Mouse (Mus musculus): ENCODE measurements around the gene Sytl2. TPM values are rescaled to one million over a fixed set of nuclear protein-coding genes. Genes with fewer than 3 reads are reported as not detected.

The Sytl2 gene
- total and polyA plus RNA-seq, 3 experiments: 0.85 TPM; not detected in 2

DNA sequence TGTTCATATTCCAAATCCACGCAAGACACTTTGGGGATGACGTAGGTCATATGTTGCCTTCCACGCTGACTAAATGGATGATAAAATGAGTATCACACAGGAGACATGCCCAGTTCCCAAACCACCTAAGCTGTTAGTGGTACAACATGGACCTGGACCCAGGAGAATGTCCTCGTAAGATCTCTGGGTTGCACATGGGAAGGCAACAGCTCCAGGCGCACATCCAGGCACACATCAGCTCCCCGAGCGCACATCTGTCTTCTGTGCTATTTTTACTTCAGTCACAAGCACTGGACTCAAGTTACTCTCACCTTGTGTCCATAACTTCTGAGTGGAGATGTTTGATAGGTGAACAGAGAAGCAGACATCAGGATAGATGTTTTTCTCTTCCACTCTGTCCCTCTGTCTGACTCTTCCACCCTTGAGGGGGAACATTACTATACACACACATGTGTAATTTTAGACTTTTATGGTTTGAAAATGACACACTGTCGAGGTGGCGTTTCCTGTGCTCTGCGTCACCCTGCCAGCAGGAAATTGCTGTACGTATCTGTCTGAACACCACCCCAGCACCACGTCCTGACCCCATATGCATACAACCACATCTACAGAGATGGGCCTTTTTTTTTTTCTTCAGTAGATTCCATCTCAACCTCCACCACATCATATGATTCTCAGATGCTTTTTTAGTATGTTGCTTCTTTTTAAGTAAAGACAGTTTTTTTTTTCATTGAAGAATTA is 51.6 kb downstream of the Sytl2 start:
- no peaks in the 10 kb centered on the region for H3K79me2 ChIP-seq (replicated peaks; ENCODE audit: control insufficient read depth, extremely low read depth, insufficient read depth, poor library complexity, severe bottlenecking)
- DNase-seq (ENCODE audit: extremely low read depth): peak; percentile 38
- H3K4me2 ChIP-seq (ENCODE audit: insufficient read depth, low read depth, poor library complexity, severe bottlenecking): no peak overlapping the region
- H3K27me3 ChIP-seq (replicated peaks): no peaks in the 10 kb centered on the region
- H3K27ac ChIP-seq (ENCODE audit: insufficient read depth, low read depth): no peak overlapping the region
- H3K4me1 ChIP-seq (ENCODE audit: control insufficient read depth in 1 of 2, insufficient read depth in 2 of 2): peaks cover 18 to 34% of the 10 kb centered on the region in 2 experiments
- H3K9ac ChIP-seq (ENCODE audit: insufficient read depth, low read depth): no peak overlapping the region
- in situ Hi-C loops (cut with MboI; ENCODE audit: low pct_ligation_motif_present, low pct_unique_long_range_greater_than_20kb, low sequenced_read_pairs) (no loop called here), dilution Hi-C loops (cut with MboI; ENCODE audit: extremely low pct_ligation_motif_present, extremely low pct_unique_long_range_greater_than_20kb, low sequenced_read_pairs) (no loop called here)
- no peaks in the 10 kb centered on the region for H3K36me3 ChIP-seq (replicated peaks in 1 of 2; ENCODE audit: control insufficient read depth in 1 of 2, insufficient read depth in 1 of 2, low read length in 1 of 2)
- H3K9me3 ChIP-seq (replicated peaks; ENCODE audit: low read length): no peaks in the 10 kb centered on the region
- TF ChIP-seq MEF2A (IDR thresholded peaks at IDR 0.05; ENCODE audit: borderline replicate concordance, low read depth, low read length): peak; percentile 32; the same call in 1 of the 2 replicates
- no peak for TF ChIP-seq CTCF (conservative IDR thresholded peaks at IDR 0.05 in 1 of 2, IDR thresholded peaks at IDR 0.05 in 1 of 2; ENCODE audit: low read depth in 2 of 2, low read length in 2 of 2)
- TF ChIP-seq KAT2A (IDR thresholded peaks at IDR 0.05; ENCODE audit: insufficient replicate concordance, low read length): no peak
- peak; percentile 61 for TF ChIP-seq ZNF384 (IDR thresholded peaks at IDR 0.05; ENCODE audit: low read depth, low read length)
- TF ChIP-seq MYC (IDR thresholded peaks at IDR 0.05; ENCODE audit: low read depth, low read length): no peak
- no peak for TF ChIP-seq SMC3 (IDR thresholded peaks at IDR 0.05; ENCODE audit: low read depth, low read length)
- TF ChIP-seq HCFC1 (IDR thresholded peaks at IDR 0.05; ENCODE audit: low read depth, low read length): no peak
- no peak for TF ChIP-seq GABPA (IDR thresholded peaks at IDR 0.05; ENCODE audit: insufficient replicate concordance, low read depth, low read length)
- TF ChIP-seq TCF12 (IDR thresholded peaks at IDR 0.05; ENCODE audit: low read depth, low read length): no peak
- H3K4me3 ChIP-seq (replicated peaks in 1 of 3; ENCODE audit: low read depth in 2 of 3, low read length in 2 of 3, poor library complexity in 1 of 3): peak overlapping the region in 1 of 3 experiments; percentile 10

GRCm38 (mm10) chr7:90354229-90354604 is 52.2 kb downstream of the Sytl2 start:
- no peaks in the 10 kb centered on the region for H3K27me3 ChIP-seq (replicated peaks)
- no peak for DNase-seq (ENCODE audit: extremely low read depth)
- in situ Hi-C loops (cut with MboI; ENCODE audit: low pct_ligation_motif_present, low pct_unique_long_range_greater_than_20kb, low sequenced_read_pairs) (no loop called here), dilution Hi-C loops (cut with MboI; ENCODE audit: extremely low pct_ligation_motif_present, extremely low pct_unique_long_range_greater_than_20kb, low sequenced_read_pairs) (no loop called here)
- H3K9me3 ChIP-seq (replicated peaks; ENCODE audit: low read length): no peaks in the 10 kb centered on the region
- no peaks in the 10 kb centered on the region for H3K36me3 ChIP-seq (replicated peaks in 1 of 2; ENCODE audit: control insufficient read depth in 1 of 2, insufficient read depth in 1 of 2, low read length in 1 of 2)
- no peak overlapping the region for H3K4me2 ChIP-seq (ENCODE audit: insufficient read depth, low read depth, poor library complexity, severe bottlenecking)
- no peak overlapping the region for H3K27ac ChIP-seq (ENCODE audit: insufficient read depth, low read depth)
- peaks cover 18 to 28% of the 10 kb centered on the region in 2 experiments for H3K4me1 ChIP-seq (ENCODE audit: control insufficient read depth in 1 of 2, insufficient read depth in 2 of 2)
- no peaks in the 10 kb centered on the region for H3K79me2 ChIP-seq (replicated peaks; ENCODE audit: control insufficient read depth, extremely low read depth, insufficient read depth, poor library complexity, severe bottlenecking)
- H3K9ac ChIP-seq (ENCODE audit: insufficient read depth, low read depth): no peak overlapping the region
- no peak overlapping the region for H3K4me3 ChIP-seq (replicated peaks in 1 of 3; ENCODE audit: low read depth in 2 of 3, low read length in 2 of 3, poor library complexity in 1 of 3)
- TF ChIP-seq ZMIZ1 (IDR thresholded peaks at IDR 0.05; ENCODE audit: low read depth, low read length): no peak
- TF ChIP-seq UBTF (IDR thresholded peaks at IDR 0.05; ENCODE audit: low read depth, low read length): no peak
- no peak for TF ChIP-seq SMC3 (IDR thresholded peaks at IDR 0.05; ENCODE audit: low read depth, low read length)
- TF ChIP-seq MAX (IDR thresholded peaks at IDR 0.05; ENCODE audit: low read length): no peak

DNA sequence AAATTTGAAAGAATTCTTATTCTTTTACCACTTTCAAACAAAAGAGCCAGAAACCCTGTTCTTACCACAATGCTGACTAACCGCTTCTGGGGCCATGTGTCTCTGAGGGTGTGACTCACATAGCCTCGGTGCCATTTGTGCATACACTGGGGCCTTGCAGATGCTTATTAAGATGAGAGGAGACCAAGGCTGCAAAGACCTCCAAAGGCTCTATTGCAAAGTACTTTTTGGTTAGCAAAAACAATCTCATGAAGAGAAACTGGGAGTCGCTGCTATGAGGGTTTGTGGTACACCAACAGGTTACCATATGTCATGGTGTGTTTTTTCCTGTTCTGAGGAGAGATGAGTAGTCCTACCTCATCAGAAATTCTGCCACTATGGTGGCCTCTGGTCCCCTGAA is 53.4 kb downstream of the Sytl2 start:
- Histone ChIP-seq H3K27me3 (replicated peaks) (no peaks in the 10 kb centered on the region), H3K27ac (ENCODE audit: insufficient read depth, low read depth) (no peak overlapping the region), H3K36me3 (replicated peaks in 1 of 2; ENCODE audit: control insufficient read depth in 1 of 2, insufficient read depth in 1 of 2, low read length in 1 of 2) (no peaks in the 10 kb centered on the region), H3K4me3 (replicated peaks in 1 of 3; ENCODE audit: low read depth in 2 of 3, low read length in 2 of 3, poor library complexity in 1 of 3) (no peak overlapping the region), H3K79me2 (replicated peaks; ENCODE audit: control insufficient read depth, extremely low read depth, insufficient read depth, poor library complexity, severe bottlenecking) (no peaks in the 10 kb centered on the region), H3K4me1 (ENCODE audit: control insufficient read depth in 1 of 2, insufficient read depth in 2 of 2) (peaks cover 18 to 28% of the 10 kb centered on the region in 2 experiments), H3K9me3 (replicated peaks; ENCODE audit: low read length) (no peaks in the 10 kb centered on the region), H3K9ac (ENCODE audit: insufficient read depth, low read depth) (no peak overlapping the region), H3K4me2 (ENCODE audit: insufficient read depth, low read depth, poor library complexity, severe bottlenecking) (no peak overlapping the region)
- DNase-seq (ENCODE audit: extremely low read depth): no peak
- in situ Hi-C loops (cut with MboI; ENCODE audit: low pct_ligation_motif_present, low pct_unique_long_range_greater_than_20kb, low sequenced_read_pairs) (no loop called here), dilution Hi-C loops (cut with MboI; ENCODE audit: extremely low pct_ligation_motif_present, extremely low pct_unique_long_range_greater_than_20kb, low sequenced_read_pairs) (no loop called here)
- TF ChIP-seq CHD2 (IDR thresholded peaks at IDR 0.05; ENCODE audit: low read length) (no peak), HCFC1 (IDR thresholded peaks at IDR 0.05; ENCODE audit: low read depth, low read length) (no peak), USF1 (IDR thresholded peaks at IDR 0.05; ENCODE audit: low read depth, low read length) (no peak), NRF1 (IDR thresholded peaks at IDR 0.05; ENCODE audit: low read depth, low read length) (no peak), USF2 (conservative IDR thresholded peaks at IDR 0.05; ENCODE audit: low read depth, low read length) (no peak), RAD21 (IDR thresholded peaks at IDR 0.05; ENCODE audit: low read depth, low read length) (no peak), JUN (IDR thresholded peaks at IDR 0.05; ENCODE audit: insufficient read depth, low read depth, low read length) (no peak), EP300 (IDR thresholded peaks at IDR 0.05; ENCODE audit: low read length) (no peak), CHD1 (IDR thresholded peaks at IDR 0.05; ENCODE audit: low read depth, low read length) (no peak), RCOR1 (conservative IDR thresholded peaks at IDR 0.05; ENCODE audit: low read depth, low read length) (no peak), ZNF384 (IDR thresholded peaks at IDR 0.05; ENCODE audit: low read depth, low read length) (no peak), MAX (IDR thresholded peaks at IDR 0.05; ENCODE audit: low read length) (no peak)
